In the genomic region with DNA sequence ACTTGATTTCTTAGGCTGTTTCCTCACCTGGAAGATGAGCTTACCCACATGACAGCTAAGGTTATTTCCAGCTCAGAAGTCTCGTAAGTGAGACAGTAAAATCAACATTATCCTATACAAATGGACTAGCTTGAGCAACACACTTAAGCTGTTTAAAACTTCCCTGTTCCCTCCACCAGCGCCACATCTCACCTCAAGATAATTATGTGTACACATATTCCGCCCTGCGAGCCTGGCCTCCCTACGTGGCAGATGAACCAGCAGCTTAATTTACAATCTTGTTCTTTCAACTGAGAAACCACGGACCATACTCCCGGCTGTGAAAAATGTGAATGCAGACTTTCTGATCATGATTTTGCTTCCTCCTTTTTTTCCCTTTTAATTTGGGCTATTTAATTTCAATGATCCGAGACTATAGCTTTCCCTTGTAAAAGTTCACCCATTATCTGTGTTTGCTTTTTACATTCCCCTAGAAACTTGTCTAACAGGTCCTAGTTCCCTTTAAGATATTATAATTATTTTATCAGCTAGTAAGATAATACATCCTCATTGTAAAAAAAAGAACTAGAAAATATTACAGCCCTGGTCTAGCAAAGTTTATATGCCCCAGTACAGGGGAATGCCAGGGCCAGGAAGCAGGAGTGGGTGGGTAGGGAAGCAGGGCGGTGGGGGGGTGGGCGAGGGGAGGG, we compare ENCODE assay signal across 20 mouse cellular contexts.
DNase-seq lines count a peak whose midpoint lies in the region; ATAC-seq and TF ChIP-seq lines count a peak whose summit lies in the region.
"Had no signal": no experiment of that assay in that cellular context is flagged by ENCODE, and none has a peak within 500 bp of the region (broad histone marks: within the 10 kb centered on the region; RNA-seq: fewer than 3 reads in every experiment).

No protein-coding gene starts in this region.

- H3K36me3 ChIP-seq in lung, embryonic 15.5 days = no peaks in the 10 kb centered on the region
- H3K36me3 ChIP-seq in CH12.LX (replicated peaks in 1 of 2; ENCODE audit: control insufficient read depth in 1 of 2, insufficient read depth in 1 of 2, low read length in 1 of 2) = no peaks in the 10 kb centered on the region
- H3K36me3 ChIP-seq in intestine, embryonic 15.5 days = no peaks in the 10 kb centered on the region
- H3K36me3 ChIP-seq in stomach, embryonic 15.5 days = no peaks in the 10 kb centered on the region
- H3K36me3 ChIP-seq: embryonic facial prominence, embryonic 15.5 days; limb, embryonic 13.5 days; midbrain, embryonic 13.5 days had no signal

- dilution Hi-C loops in CH12.LX (cut with MboI; ENCODE audit: extremely low pct_ligation_motif_present, extremely low pct_unique_long_range_greater_than_20kb, low sequenced_read_pairs) = no loop called here

- no peak for TF ChIP-seq EP300 in CH12.LX (IDR thresholded peaks at IDR 0.05; ENCODE audit: low read length)

- H3K27ac ChIP-seq in lung, embryonic 15.5 days = peak overlapping the region; percentile 44; the same call in 1 of the 2 replicates
- H3K27ac ChIP-seq in CH12.LX (ENCODE audit: insufficient read depth, low read depth) = no peak overlapping the region
- H3K27ac ChIP-seq in intestine, embryonic 15.5 days = peak overlapping the region; percentile 59
- H3K27ac ChIP-seq in stomach, embryonic 15.5 days = peak overlapping the region; percentile 90
- H3K27ac ChIP-seq: embryonic facial prominence, embryonic 15.5 days; limb, embryonic 13.5 days; macrophage; midbrain, embryonic 13.5 days had no signal

- in situ Hi-C loops in CH12.LX (cut with MboI; ENCODE audit: low pct_ligation_motif_present, low pct_unique_long_range_greater_than_20kb, low sequenced_read_pairs) = no loop called here

- no peak overlapping the region for H3K4me2 ChIP-seq in lung, embryonic 15.5 days
- no peak overlapping the region for H3K4me2 ChIP-seq in CH12.LX (ENCODE audit: insufficient read depth, low read depth, poor library complexity, severe bottlenecking)
- H3K4me2 ChIP-seq in intestine, embryonic 15.5 days (replicated peaks) = peak overlapping the region; percentile 28; the same call in 1 of the 2 replicates
- peak overlapping the region; percentile 12 for H3K4me2 ChIP-seq in stomach, embryonic 15.5 days
- H3K4me2 ChIP-seq: embryonic facial prominence, embryonic 15.5 days; limb, embryonic 13.5 days; liver, embryonic 11.5 days; midbrain, embryonic 13.5 days had no signal

- DNase-seq in lung, adult 2 months = no peak
- peak; percentile 4 for DNase-seq in CH12.LX (ENCODE audit: extremely low read depth)
- DNase-seq in thymus, adult 18-20 months = no peak
- DNase-seq: adrenal gland, postnatal 25 days; cerebellum, adult 18-20 months; gastrocnemius, postnatal 14 days; kidney, adult 11 months; kidney, postnatal 14 days; layer of hippocampus, adult 9-11 months had no signal

- TF ChIP-seq CTCF in lung, adult 2 months (IDR thresholded peaks at IDR 0.05; ENCODE audit: insufficient read depth, low read length) = no peak
- TF ChIP-seq CTCF in CH12.LX (conservative IDR thresholded peaks at IDR 0.05 in 1 of 2, IDR thresholded peaks at IDR 0.05 in 1 of 2; ENCODE audit: low read depth in 2 of 2, low read length in 2 of 2) = no peak

- H3K4me1 ChIP-seq in lung, embryonic 15.5 days = peaks cover 3% of the 10 kb centered on the region; the same call in 1 of the 2 replicates
- no peaks in the 10 kb centered on the region for H3K4me1 ChIP-seq in lung, adult 2 months (ENCODE audit: control insufficient read depth, insufficient read depth, low read length)
- H3K4me1 ChIP-seq in CH12.LX (ENCODE audit: control insufficient read depth in 1 of 2, insufficient read depth in 2 of 2) = peaks cover 0 to 10% of the 10 kb centered on the region in 2 experiments; a peak in 2 of 4 replicates
- no peaks in the 10 kb centered on the region for H3K4me1 ChIP-seq in intestine, embryonic 15.5 days (replicated peaks)
- H3K4me1 ChIP-seq in stomach, embryonic 15.5 days = no peaks in the 10 kb centered on the region
- H3K4me1 ChIP-seq: embryonic facial prominence, embryonic 15.5 days; limb, embryonic 13.5 days; midbrain, embryonic 13.5 days had no signal

- H3K9ac ChIP-seq in lung, embryonic 15.5 days = no peak overlapping the region
- H3K9ac ChIP-seq in CH12.LX (ENCODE audit: insufficient read depth, low read depth) = no peak overlapping the region
- H3K9ac ChIP-seq in intestine, embryonic 15.5 days = no peak overlapping the region
- no peak overlapping the region for H3K9ac ChIP-seq in stomach, embryonic 15.5 days
- H3K9ac ChIP-seq: embryonic facial prominence, embryonic 15.5 days; limb, embryonic 13.5 days; midbrain, embryonic 13.5 days had no signal

- ATAC-seq in lung, embryonic 15.5 days (ENCODE audit: borderline replicate concordance, extremely low read depth, low FRiP score, low TSS enrichment) = no peak
- peak; percentile 91 for ATAC-seq in intestine, embryonic 15.5 days
- ATAC-seq in stomach, embryonic 15.5 days (ENCODE audit: insufficient read depth, low FRiP score, low read depth) = peak; percentile 86
- ATAC-seq in erythroblast, adult 5-6 weeks (replicated peaks; ENCODE audit: low FRiP score, poor library complexity, severe bottlenecking) = no peak
- ATAC-seq: forebrain, embryonic 14.5 days; hindbrain, embryonic 16.5 days; midbrain, embryonic 13.5 days had no signal

- no peak for TF ChIP-seq POLR2A in lung, adult 2 months (IDR thresholded peaks at IDR 0.05; ENCODE audit: borderline replicate concordance, extremely low read depth, low read depth, low read length)
- no peak for TF ChIP-seq POLR2A in CH12.LX (IDR thresholded peaks at IDR 0.05; ENCODE audit: low read depth, low read length)

- H3K4me3 ChIP-seq in lung, embryonic 15.5 days = no peak overlapping the region
- H3K4me3 ChIP-seq in lung, adult 2 months (replicated peaks; ENCODE audit: extremely low read depth, low read depth, low read length) = no peak overlapping the region
- H3K4me3 ChIP-seq in CH12.LX (replicated peaks in 1 of 3; ENCODE audit: low read depth in 2 of 3, low read length in 2 of 3, poor library complexity in 1 of 3) = no peak overlapping the region
- H3K4me3 ChIP-seq in intestine, embryonic 15.5 days (replicated peaks) = no peak overlapping the region
- H3K4me3 ChIP-seq in stomach, embryonic 15.5 days (replicated peaks) = no peak overlapping the region
- H3K4me3 ChIP-seq: embryonic facial prominence, embryonic 15.5 days; limb, embryonic 13.5 days; midbrain, embryonic 13.5 days had no signal

- TF ChIP-seq RAD21 in CH12.LX (IDR thresholded peaks at IDR 0.05; ENCODE audit: low read depth, low read length) = no peak

- H3K27me3 ChIP-seq in lung, embryonic 15.5 days = no peaks in the 10 kb centered on the region
- no peaks in the 10 kb centered on the region for H3K27me3 ChIP-seq in CH12.LX (replicated peaks)
- H3K27me3 ChIP-seq in intestine, embryonic 15.5 days (replicated peaks) = no peaks in the 10 kb centered on the region
- no peaks in the 10 kb centered on the region for H3K27me3 ChIP-seq in stomach, embryonic 15.5 days (replicated peaks)
- H3K27me3 ChIP-seq: embryonic facial prominence, embryonic 15.5 days; limb, embryonic 13.5 days; midbrain, embryonic 13.5 days had no signal

- WGBS in lung, embryonic 15.5 days = 37% methylated on average over 10 of the region's 10 CpGs
- WGBS in lung, adult 2 months = 47% methylated on average over 10 of the region's 10 CpGs
- WGBS in intestine, embryonic 15.5 days = 32% methylated on average over 10 of the region's 10 CpGs
- 49% methylated on average over 10 of the region's 10 CpGs for WGBS in stomach, embryonic 15.5 days

- no peaks in the 10 kb centered on the region for H3K9me3 ChIP-seq in lung, embryonic 15.5 days
- no peaks in the 10 kb centered on the region for H3K9me3 ChIP-seq in CH12.LX (replicated peaks; ENCODE audit: low read length)
- no peaks in the 10 kb centered on the region for H3K9me3 ChIP-seq in intestine, embryonic 15.5 days
- H3K9me3 ChIP-seq in stomach, embryonic 15.5 days = no peaks in the 10 kb centered on the region
- H3K9me3 ChIP-seq: embryonic facial prominence, embryonic 15.5 days; limb, embryonic 13.5 days; midbrain, embryonic 13.5 days had no signal

- no peaks in the 10 kb centered on the region for H3K79me2 ChIP-seq in CH12.LX (replicated peaks; ENCODE audit: control insufficient read depth, extremely low read depth, insufficient read depth, poor library complexity, severe bottlenecking)

TF ChIP-seq in CH12.LX, 34 proteins besides CTCF, POLR2A, EP300 and RAD21:
- TF ChIP-seq ZKSCAN1 (IDR thresholded peaks at IDR 0.05; ENCODE audit: borderline replicate concordance, low read depth, low read length) = no peak
- no peak for TF ChIP-seq ELF1 (IDR thresholded peaks at IDR 0.05; ENCODE audit: low read depth, low read length)
TF ChIP-seq in CH12.LX: peak in this region for 0.

Comparison
In these comparisons a context has a peak if more than half of its experiments do, and no peak if none do; other contexts are left out.
1. ATAC-seq: peak in intestine, embryonic 15.5 days (single experiment) and stomach, embryonic 15.5 days (single experiment); none in lung, embryonic 15.5 days (single experiment) and erythroblast, adult 5-6 weeks (single experiment).
2. H3K4me2 ChIP-seq: peak in intestine, embryonic 15.5 days (single experiment) and stomach, embryonic 15.5 days (single experiment); none in lung, embryonic 15.5 days (single experiment) and CH12.LX (single experiment).